Comparison of ENCODE assay signal across 17 mouse cellular contexts in the genomic region with DNA sequence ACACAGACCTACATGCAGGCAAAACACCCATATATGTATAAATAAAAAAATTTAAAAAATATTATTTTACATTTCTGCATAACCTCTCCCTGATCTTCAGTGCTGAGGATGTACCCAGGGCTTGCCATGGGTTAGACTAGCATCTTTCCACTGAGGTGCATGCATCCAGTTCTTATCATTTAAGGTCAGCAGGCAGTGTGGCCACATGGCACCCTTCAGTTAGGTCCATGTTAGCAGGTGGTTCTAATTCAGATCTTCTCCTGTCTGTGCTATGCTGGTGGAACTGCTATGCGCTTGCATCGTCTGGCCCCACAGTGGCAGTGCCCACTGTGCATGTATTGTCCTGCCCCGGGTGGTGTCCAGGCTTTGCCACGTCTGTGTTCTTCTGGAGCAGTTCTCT. TPM values are rescaled to one million over a fixed set of nuclear protein-coding genes. Genes with fewer than 3 reads are reported as not detected.
DNase-seq lines count a peak whose midpoint lies in the region; ATAC-seq and TF ChIP-seq lines count a peak whose summit lies in the region.
"Had no signal": no experiment of that assay in that cellular context is flagged by ENCODE, and none has a peak within 500 bp of the region (broad histone marks: within the 10 kb centered on the region; RNA-seq: fewer than 3 reads in every experiment).

No protein-coding gene starts in this region.

- DNase-seq in cerebellum, adult 2 months: no peak
- no peak for DNase-seq in hindbrain, embryonic 11.5 days (ENCODE audit: low spot score)
- no peak for DNase-seq in spleen, adult 2 months (ENCODE audit: low read depth in 1 of 2, low spot score in 2 of 2)
- DNase-seq in spleen, postnatal 14 days (ENCODE audit: low spot score in 2 of 2): no peak
- DNase-seq in retina, embryonic 14.5 days (ENCODE audit: low spot score): no peak
- DNase-seq in forebrain, embryonic 11.5 days (ENCODE audit: low spot score): no peak
- DNase-seq: adrenal gland, postnatal 36 days; cerebellum, postnatal 14 days; gastrocnemius, postnatal 36 days; lung, postnatal 14 days; thymus, postnatal 25 days had no signal

- no peaks in the 10 kb centered on the region for H3K9me3 ChIP-seq in hindbrain, embryonic 16.5 days (ENCODE audit: control insufficient read depth, low read length)
- no peaks in the 10 kb centered on the region for H3K9me3 ChIP-seq in hindbrain, embryonic 11.5 days (ENCODE audit: control insufficient read depth, low read length)
- H3K9me3 ChIP-seq in forebrain, embryonic 11.5 days (ENCODE audit: control insufficient read depth, low read length): no peaks in the 10 kb centered on the region
- H3K9me3 ChIP-seq: limb, embryonic 13.5 days; midbrain, embryonic 15.5 days; neural tube, embryonic 12.5 days had no signal

- H3K27me3 ChIP-seq in cerebellum, adult 2 months (ENCODE audit: control insufficient read depth, insufficient read depth, low read length): no peaks in the 10 kb centered on the region
- no peaks in the 10 kb centered on the region for H3K27me3 ChIP-seq in hindbrain, embryonic 16.5 days (replicated peaks; ENCODE audit: control insufficient read depth, insufficient read depth, low read length)
- no peaks in the 10 kb centered on the region for H3K27me3 ChIP-seq in hindbrain, embryonic 11.5 days (ENCODE audit: control insufficient read depth, insufficient read depth, low read length)
- H3K27me3 ChIP-seq in spleen, adult 2 months (ENCODE audit: control insufficient read depth, insufficient read depth, low read length): no peaks in the 10 kb centered on the region
- no peaks in the 10 kb centered on the region for H3K27me3 ChIP-seq in forebrain, embryonic 11.5 days (ENCODE audit: control insufficient read depth, insufficient read depth, low read length)
- H3K27me3 ChIP-seq: limb, embryonic 13.5 days; midbrain, embryonic 15.5 days; neural tube, embryonic 12.5 days had no signal

- peaks cover 34% of the 10 kb centered on the region for H3K4me1 ChIP-seq in cerebellum, adult 2 months (ENCODE audit: control insufficient read depth, insufficient read depth, low read length)
- H3K4me1 ChIP-seq in hindbrain, embryonic 16.5 days (ENCODE audit: control insufficient read depth, insufficient read depth, low read depth, low read length): peaks cover 23% of the 10 kb centered on the region
- H3K4me1 ChIP-seq in hindbrain, embryonic 11.5 days (replicated peaks; ENCODE audit: control insufficient read depth, insufficient read depth, low read length): 0 out of 2 replicates have a peak, but pooled peaks cover 3% of the 10 kb centered on the region
- peaks cover 20% of the 10 kb centered on the region for H3K4me1 ChIP-seq in spleen, adult 2 months (ENCODE audit: control insufficient read depth, insufficient read depth, insufficient read length)
- H3K4me1 ChIP-seq in forebrain, embryonic 11.5 days (replicated peaks; ENCODE audit: control insufficient read depth, insufficient read depth, low read length): 0 out of 2 replicates have a peak, but pooled peaks cover 2% of the 10 kb centered on the region

- no peaks in the 10 kb centered on the region for H3K36me3 ChIP-seq in hindbrain, embryonic 16.5 days (ENCODE audit: control insufficient read depth, insufficient read depth, low read length)
- no peaks in the 10 kb centered on the region for H3K36me3 ChIP-seq in hindbrain, embryonic 11.5 days (ENCODE audit: control insufficient read depth, insufficient read depth, low read length)
- H3K36me3 ChIP-seq in spleen, adult 2 months (ENCODE audit: control insufficient read depth, insufficient read depth, low read length): no peaks in the 10 kb centered on the region
- H3K36me3 ChIP-seq in forebrain, embryonic 11.5 days (ENCODE audit: control insufficient read depth, insufficient read depth, low read length): no peaks in the 10 kb centered on the region
- H3K36me3 ChIP-seq: limb, embryonic 13.5 days; midbrain, embryonic 15.5 days; neural tube, embryonic 12.5 days had no signal

- no peak overlapping the region; the same call in 1 of the 2 replicates for H3K9ac ChIP-seq in hindbrain, embryonic 16.5 days (ENCODE audit: low read depth, low read length)
- H3K9ac ChIP-seq in hindbrain, embryonic 11.5 days (ENCODE audit: low read depth, low read length): no peak overlapping the region
- H3K9ac ChIP-seq in forebrain, embryonic 11.5 days (ENCODE audit: low read length): no peak overlapping the region
- H3K9ac ChIP-seq: limb, embryonic 13.5 days; midbrain, embryonic 15.5 days; neural tube, embryonic 12.5 days had no signal

- TF ChIP-seq CTCF in cerebellum, adult 2 months (IDR thresholded peaks at IDR 0.05; ENCODE audit: borderline replicate concordance, insufficient read depth, low read depth, low read length): 0 out of 2 replicates have a peak, but pooled peaks have one; percentile 2
- TF ChIP-seq CTCF in spleen, adult 2 months (IDR thresholded peaks at IDR 0.05; ENCODE audit: extremely low read depth, insufficient read depth, insufficient read length, insufficient replicate concordance): no peak

- no peak for TF ChIP-seq POLR2A in cerebellum, adult 2 months (IDR thresholded peaks at IDR 0.05; ENCODE audit: borderline replicate concordance, insufficient read depth, low read length)
- no peak for TF ChIP-seq POLR2A in spleen, adult 2 months (IDR thresholded peaks at IDR 0.05; ENCODE audit: low read depth, low read length)

- no peak overlapping the region for H3K4me3 ChIP-seq in cerebellum, adult 2 months (replicated peaks; ENCODE audit: insufficient read depth, low read depth, low read length)
- no peak overlapping the region for H3K4me3 ChIP-seq in hindbrain, embryonic 16.5 days (ENCODE audit: low read length)
- no peak overlapping the region for H3K4me3 ChIP-seq in hindbrain, embryonic 11.5 days (ENCODE audit: low read depth, low read length)
- H3K4me3 ChIP-seq in spleen, adult 2 months (ENCODE audit: extremely low read depth, insufficient read depth, insufficient read length): no peak overlapping the region
- no peak overlapping the region for H3K4me3 ChIP-seq in forebrain, embryonic 11.5 days (ENCODE audit: low read depth, low read length)
- H3K4me3 ChIP-seq: left cerebral cortex, adult 2 months; limb, embryonic 13.5 days; midbrain, embryonic 15.5 days; neural tube, embryonic 12.5 days had no signal

- WGBS in cerebellum, adult 2 months: 16% methylated on average over 4 of the region's 4 CpGs
- 76% methylated on average over 4 of the region's 4 CpGs for WGBS in hindbrain, embryonic 16.5 days
- WGBS in hindbrain, embryonic 11.5 days: 85% methylated on average over 4 of the region's 4 CpGs
- WGBS in spleen, adult 2 months: 82% methylated on average over 4 of the region's 4 CpGs
- 82% methylated on average over 4 of the region's 4 CpGs for WGBS in forebrain, embryonic 11.5 days

- no peak for ATAC-seq in cerebellum, adult (ENCODE audit: insufficient number of reproducible peaks, low FRiP score, low TSS enrichment)
- ATAC-seq in hindbrain, embryonic 16.5 days: no peak
- no peak for ATAC-seq in hindbrain, embryonic 11.5 days (ENCODE audit: low FRiP score)
- no peak for ATAC-seq in forebrain, embryonic 11.5 days (replicated peaks; ENCODE audit: low FRiP score)
- ATAC-seq: midbrain, embryonic 15.5 days had no signal

- no peak overlapping the region for H3K4me2 ChIP-seq in hindbrain, embryonic 16.5 days (ENCODE audit: low read length)
- no peak overlapping the region for H3K4me2 ChIP-seq in hindbrain, embryonic 11.5 days (replicated peaks; ENCODE audit: low read depth, low read length)
- H3K4me2 ChIP-seq in forebrain, embryonic 11.5 days (ENCODE audit: low read depth, low read length, severe bottlenecking): no peak overlapping the region
- H3K4me2 ChIP-seq: limb, embryonic 13.5 days; midbrain, embryonic 15.5 days; neural tube, embryonic 12.5 days had no signal

- H3K27ac ChIP-seq in cerebellum, adult 2 months (ENCODE audit: insufficient read depth, low read length): no peak overlapping the region
- 0 out of 2 replicates have a peak overlapping the region, but pooled peaks have one; percentile 12 for H3K27ac ChIP-seq in hindbrain, embryonic 16.5 days (ENCODE audit: low read depth, low read length)
- H3K27ac ChIP-seq in hindbrain, embryonic 11.5 days (ENCODE audit: low read depth, low read length): no peak overlapping the region
- H3K27ac ChIP-seq in spleen, adult 2 months (ENCODE audit: insufficient read depth, low read length): 0 out of 2 replicates have a peak overlapping the region, but pooled peaks have one; percentile 15
- no peak overlapping the region for H3K27ac ChIP-seq in forebrain, embryonic 11.5 days (ENCODE audit: low read depth, low read length)
- H3K27ac ChIP-seq: limb, embryonic 13.5 days; midbrain, embryonic 15.5 days; neural tube, embryonic 12.5 days had no signal

RNA-seq across cellular contexts. Expression of a gene that starts 37.9 kb away (rescaled TPM):
- 40.4 and 42.6 TPM in 2 replicates for polyA plus RNA-seq in cerebellum, adult 2 months (2012; rRNA removed)
- polyA plus RNA-seq in hindbrain, embryonic 16.5 days (2015; fragmentation: Nextera tagmentation; extraction: Ambion mirVana): 12.4 and 16.4 TPM in 2 replicates
- 24.1 and 29.6 TPM in 2 replicates for polyA plus RNA-seq in hindbrain, embryonic 11.5 days (2014; fragmentation: Nextera tagmentation; extraction: Ambion mirVana)
- polyA plus RNA-seq in spleen, adult 2 months (2012; rRNA removed): 12.2 and 13.6 TPM in 2 replicates
- 27.9 and 28.3 TPM in 2 replicates for polyA plus RNA-seq in forebrain, embryonic 11.5 days (2014; fragmentation: Nextera tagmentation; extraction: Ambion mirVana)

Comparison
In these comparisons a context has a peak if more than half of its experiments do, and no peak if none do; other contexts are left out.
1. H3K27ac ChIP-seq: peak in hindbrain, embryonic 16.5 days (single experiment) and spleen, adult 2 months (single experiment); none in cerebellum, adult 2 months (single experiment), hindbrain, embryonic 11.5 days (single experiment) and forebrain, embryonic 11.5 days (single experiment).